Mouse (Mus musculus): ENCODE measurements around the gene Cd7. TPM values are rescaled to one million over a fixed set of nuclear protein-coding genes. Genes with fewer than 3 reads are reported as not detected.
A peak's percentile ranks its signal among the peaks of the same experiment; 100 is the strongest.

Gene Cd7
- polyA plus RNA-seq, 1 experiment from 2014 or later, result not detected

GRCm38 (mm10) chr11:121014896-121015300 is 24.3 kb downstream of the Cd7 start:
- H3K4me2 ChIP-seq (ENCODE audit: low read depth, low read length, severe bottlenecking), result peak overlapping the region; percentile 15; the same call in 1 of the 2 replicates
- no peaks in the 10 kb centered on the region for H3K9me3 ChIP-seq (ENCODE audit: control insufficient read depth, low read length)
- no peaks in the 10 kb centered on the region for H3K4me1 ChIP-seq (replicated peaks; ENCODE audit: control insufficient read depth, insufficient read depth, low read length)
- DNase-seq (ENCODE audit: low spot score), result no peak
- H3K9ac ChIP-seq (ENCODE audit: low read length), result 0 out of 2 replicates have a peak overlapping the region, but pooled peaks have one; percentile 6
- H3K4me3 ChIP-seq (ENCODE audit: low read depth, low read length), result no peak overlapping the region
- H3K36me3 ChIP-seq (ENCODE audit: control insufficient read depth, insufficient read depth, low read length), result no peaks in the 10 kb centered on the region
- 67% methylated on average over 19 of the region's 19 CpGs for WGBS
- no peak for ATAC-seq (replicated peaks; ENCODE audit: low FRiP score)
- H3K27me3 ChIP-seq (ENCODE audit: control insufficient read depth, insufficient read depth, low read length), result no peaks in the 10 kb centered on the region
- no peak overlapping the region for H3K27ac ChIP-seq (ENCODE audit: low read depth, low read length)

- no peak overlapping the region for H3K4me3 ChIP-seq (ENCODE audit: low read depth, low read length)
- 89% methylated on average over 7 of the region's 7 CpGs for WGBS
- no peaks in the 10 kb centered on the region for H3K36me3 ChIP-seq (ENCODE audit: control insufficient read depth, insufficient read depth, low read length)
- no peak for DNase-seq (ENCODE audit: low spot score)
- H3K9me3 ChIP-seq (ENCODE audit: control insufficient read depth, low read length), result no peaks in the 10 kb centered on the region
- H3K9ac ChIP-seq (ENCODE audit: low read length), result no peak overlapping the region
- H3K4me1 ChIP-seq (replicated peaks; ENCODE audit: control insufficient read depth, insufficient read depth, low read length), result no peaks in the 10 kb centered on the region
- H3K27me3 ChIP-seq (ENCODE audit: control insufficient read depth, insufficient read depth, low read length), result no peaks in the 10 kb centered on the region
- no peak for ATAC-seq (replicated peaks; ENCODE audit: low FRiP score)
- H3K4me2 ChIP-seq (ENCODE audit: low read depth, low read length, severe bottlenecking), result no peak overlapping the region
- H3K27ac ChIP-seq (ENCODE audit: low read depth, low read length), result no peak overlapping the region
Measured at GRCm38 (mm10) chr11:121013656-121014055, 25.6 kb downstream of the Cd7 start.

GRCm38 (mm10) chr11:121010044-121010755 is 29.0 kb downstream of the Cd7 start:
- ATAC-seq (replicated peaks; ENCODE audit: low FRiP score) (no peak), DNase-seq (ENCODE audit: low spot score) (no peak)
- Histone ChIP-seq H3K4me3 (ENCODE audit: low read depth, low read length) (no peak overlapping the region), H3K27me3 (ENCODE audit: control insufficient read depth, insufficient read depth, low read length) (no peaks in the 10 kb centered on the region), H3K4me1 (replicated peaks; ENCODE audit: control insufficient read depth, insufficient read depth, low read length) (no peaks in the 10 kb centered on the region), H3K4me2 (ENCODE audit: low read depth, low read length, severe bottlenecking) (no peak overlapping the region), H3K9ac (ENCODE audit: low read length) (no peak overlapping the region), H3K36me3 (ENCODE audit: control insufficient read depth, insufficient read depth, low read length) (no peaks in the 10 kb centered on the region), H3K9me3 (ENCODE audit: control insufficient read depth, low read length) (no peaks in the 10 kb centered on the region), H3K27ac (ENCODE audit: low read depth, low read length) (no peak overlapping the region)
- 94% methylated on average over 3 of the region's 3 CpGs for WGBS

GRCm38 (mm10) chr11:121006184-121006583 is 33.0 kb downstream of the Cd7 start:
- no peak overlapping the region for H3K4me3 ChIP-seq (ENCODE audit: low read depth, low read length)
- no peak overlapping the region for H3K27ac ChIP-seq (ENCODE audit: low read depth, low read length)
- ATAC-seq (replicated peaks; ENCODE audit: low FRiP score), result no peak

GRCm38 (mm10) chr11:121004281-121004680 is 34.9 kb downstream of the Cd7 start:
- 78% methylated on average over 5 of the region's 5 CpGs for WGBS
- Histone ChIP-seq H3K27me3 (ENCODE audit: control insufficient read depth, insufficient read depth, low read length) (no peaks in the 10 kb centered on the region), H3K4me1 (replicated peaks; ENCODE audit: control insufficient read depth, insufficient read depth, low read length) (no peaks in the 10 kb centered on the region), H3K27ac (ENCODE audit: low read depth, low read length) (no peak overlapping the region), H3K9ac (ENCODE audit: low read length) (no peak overlapping the region), H3K4me3 (ENCODE audit: low read depth, low read length) (no peak overlapping the region), H3K9me3 (ENCODE audit: control insufficient read depth, low read length) (no peaks in the 10 kb centered on the region), H3K4me2 (ENCODE audit: low read depth, low read length, severe bottlenecking) (no peak overlapping the region), H3K36me3 (ENCODE audit: control insufficient read depth, insufficient read depth, low read length) (no peaks in the 10 kb centered on the region)
- DNase-seq (ENCODE audit: low spot score), result no peak
- no peak for ATAC-seq (replicated peaks; ENCODE audit: low FRiP score)

More at GRCm38 (mm10) chr11:121006184-121006583, 33.0 kb downstream of the Cd7 start:
- Histone ChIP-seq H3K9ac (ENCODE audit: low read length) (no peak overlapping the region), H3K4me1 (replicated peaks; ENCODE audit: control insufficient read depth, insufficient read depth, low read length) (no peaks in the 10 kb centered on the region), H3K4me2 (ENCODE audit: low read depth, low read length, severe bottlenecking) (no peak overlapping the region), H3K27me3 (ENCODE audit: control insufficient read depth, insufficient read depth, low read length) (no peaks in the 10 kb centered on the region), H3K36me3 (ENCODE audit: control insufficient read depth, insufficient read depth, low read length) (no peaks in the 10 kb centered on the region), H3K9me3 (ENCODE audit: control insufficient read depth, low read length) (no peaks in the 10 kb centered on the region)
- WGBS, result 87% methylated on average over 6 of the region's 6 CpGs
- DNase-seq (ENCODE audit: low spot score), result no peak

GRCm38 (mm10) chr11:121001966-121002365 is 37.3 kb downstream of the Cd7 start:
- H3K9me3 ChIP-seq (ENCODE audit: control insufficient read depth, low read length), result no peaks in the 10 kb centered on the region
- no peak overlapping the region for H3K27ac ChIP-seq (ENCODE audit: low read depth, low read length)
- no peak for ATAC-seq (replicated peaks; ENCODE audit: low FRiP score)
- H3K36me3 ChIP-seq (ENCODE audit: control insufficient read depth, insufficient read depth, low read length), result no peaks in the 10 kb centered on the region
- no peaks in the 10 kb centered on the region for H3K27me3 ChIP-seq (ENCODE audit: control insufficient read depth, insufficient read depth, low read length)
- H3K4me1 ChIP-seq (replicated peaks; ENCODE audit: control insufficient read depth, insufficient read depth, low read length), result no peaks in the 10 kb centered on the region
- DNase-seq (ENCODE audit: low spot score), result no peak
- H3K9ac ChIP-seq (ENCODE audit: low read length), result no peak overlapping the region
- 90% methylated on average over 4 of the region's 4 CpGs for WGBS
- H3K4me3 ChIP-seq (ENCODE audit: low read depth, low read length), result no peak overlapping the region
- H3K4me2 ChIP-seq (ENCODE audit: low read depth, low read length, severe bottlenecking), result no peak overlapping the region

- no peak overlapping the region for H3K9ac ChIP-seq (ENCODE audit: low read length)
- H3K27me3 ChIP-seq (ENCODE audit: control insufficient read depth, insufficient read depth, low read length), result no peaks in the 10 kb centered on the region
- H3K9me3 ChIP-seq (ENCODE audit: control insufficient read depth, low read length), result no peaks in the 10 kb centered on the region
- peaks cover 5% of the 10 kb centered on the region for H3K4me1 ChIP-seq (replicated peaks; ENCODE audit: control insufficient read depth, insufficient read depth, low read length)
- no peak for ATAC-seq (replicated peaks; ENCODE audit: low FRiP score)
- H3K36me3 ChIP-seq (ENCODE audit: control insufficient read depth, insufficient read depth, low read length), result no peaks in the 10 kb centered on the region
- no peak for DNase-seq (ENCODE audit: low spot score)
- H3K4me3 ChIP-seq (ENCODE audit: low read depth, low read length), result no peak overlapping the region
- 87% methylated on average over 6 of the region's 6 CpGs for WGBS
- H3K4me2 ChIP-seq (ENCODE audit: low read depth, low read length, severe bottlenecking), result no peak overlapping the region
- H3K27ac ChIP-seq (ENCODE audit: low read depth, low read length), result no peak overlapping the region
Measured at GRCm38 (mm10) chr11:120994741-120995140, 44.5 kb downstream of the Cd7 start.

GRCm38 (mm10) chr11:120993586-120993985 is 45.6 kb downstream of the Cd7 start:
- no peak for DNase-seq (ENCODE audit: low spot score)
- 96% methylated on average over 5 of the region's 5 CpGs for WGBS
- H3K27me3 ChIP-seq (ENCODE audit: control insufficient read depth, insufficient read depth, low read length), result no peaks in the 10 kb centered on the region

GRCm38 (mm10) chr11:120993080-120993479 is 46.1 kb downstream of the Cd7 start:
- no peak overlapping the region for H3K9ac ChIP-seq (ENCODE audit: low read length)
- 96% methylated on average over 3 of the region's 3 CpGs for WGBS
- no peak for ATAC-seq (replicated peaks; ENCODE audit: low FRiP score)

More at GRCm38 (mm10) chr11:120993586-120993985, 45.6 kb downstream of the Cd7 start:
- H3K4me1 ChIP-seq (replicated peaks; ENCODE audit: control insufficient read depth, insufficient read depth, low read length), result peaks cover 14% of the 10 kb centered on the region
- H3K4me2 ChIP-seq (ENCODE audit: low read depth, low read length, severe bottlenecking), result no peak overlapping the region
- no peak overlapping the region for H3K27ac ChIP-seq (ENCODE audit: low read depth, low read length)
- no peaks in the 10 kb centered on the region for H3K36me3 ChIP-seq (ENCODE audit: control insufficient read depth, insufficient read depth, low read length)
- H3K9ac ChIP-seq (ENCODE audit: low read length), result no peak overlapping the region
- no peak overlapping the region for H3K4me3 ChIP-seq (ENCODE audit: low read depth, low read length)
- no peaks in the 10 kb centered on the region for H3K9me3 ChIP-seq (ENCODE audit: control insufficient read depth, low read length)
- no peak for ATAC-seq (replicated peaks; ENCODE audit: low FRiP score)

More at GRCm38 (mm10) chr11:120993080-120993479, 46.1 kb downstream of the Cd7 start:
- H3K27ac ChIP-seq (ENCODE audit: low read depth, low read length), result no peak overlapping the region
- H3K4me3 ChIP-seq (ENCODE audit: low read depth, low read length), result no peak overlapping the region
- no peak overlapping the region for H3K4me2 ChIP-seq (ENCODE audit: low read depth, low read length, severe bottlenecking)
- H3K36me3 ChIP-seq (ENCODE audit: control insufficient read depth, insufficient read depth, low read length), result no peaks in the 10 kb centered on the region
- H3K4me1 ChIP-seq (replicated peaks; ENCODE audit: control insufficient read depth, insufficient read depth, low read length), result peaks cover 14% of the 10 kb centered on the region
- H3K27me3 ChIP-seq (ENCODE audit: control insufficient read depth, insufficient read depth, low read length), result no peaks in the 10 kb centered on the region
- DNase-seq (ENCODE audit: low spot score), result no peak
- H3K9me3 ChIP-seq (ENCODE audit: control insufficient read depth, low read length), result no peaks in the 10 kb centered on the region

Data from forebrain, embryonic 11.5 days (tissue).